Mouse (Mus musculus) gastrocnemius, adult 8-10 months (tissue): ENCODE results near the gene Serf2. TPM values are rescaled to one million over a fixed set of nuclear protein-coding genes. Genes with fewer than 3 reads are reported as not detected.

Experiments
- DNase-seq, 2 experiments: peaks; one replicate each; pipeline ENCODE4 v3.0.0; 2022; ENCODE audit warnings: low spot score in 2 of 2
- total RNA-seq, 4 experiments: library from RNA; stranded (reverse); gene quantifications; 2 replicates each; pipeline ENCODE4 v1.2.4; 2022

Serf2 gene
- 100 to 1,000 TPM; 236 to 312 (median 279) TPM for total RNA-seq

DNA sequence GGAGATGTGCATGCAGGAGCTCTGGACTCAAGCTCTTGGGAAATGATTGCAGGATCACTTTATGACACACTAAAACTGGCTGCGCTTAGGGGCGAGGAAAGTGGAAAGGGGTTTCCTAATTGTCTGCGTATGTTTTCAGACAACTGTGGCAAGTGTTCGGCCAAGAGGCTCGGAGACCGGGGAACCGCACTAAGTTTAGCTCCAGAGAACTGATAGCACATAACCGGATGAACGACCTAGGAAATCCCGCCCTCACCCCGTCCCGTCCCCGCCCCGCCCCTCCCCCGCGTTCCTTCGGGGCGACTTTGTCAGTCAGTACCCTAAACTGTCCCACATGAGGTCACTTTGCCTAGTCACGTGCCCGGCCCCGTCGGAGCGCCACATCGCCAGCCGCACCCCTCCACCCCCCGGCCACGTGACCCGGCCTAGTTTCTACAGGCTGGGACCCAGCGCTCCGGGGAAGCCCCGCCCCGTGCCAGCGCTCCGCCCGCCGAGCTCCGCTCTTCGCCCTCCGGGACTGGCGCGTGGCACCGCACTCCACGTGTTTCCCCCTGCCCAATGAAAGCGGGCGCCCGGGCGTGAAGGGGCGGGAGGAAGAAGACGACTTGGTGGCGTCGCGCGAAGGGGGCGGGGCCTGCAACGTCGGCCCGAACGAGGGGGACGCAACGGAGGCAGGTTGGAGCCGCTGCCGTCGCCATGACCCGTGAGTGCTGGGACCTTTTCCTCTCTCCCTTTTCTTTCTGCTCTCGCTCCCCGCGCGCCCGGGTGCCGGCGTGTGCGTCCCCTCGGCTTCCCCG, at the start of gene Serf2:
Gene Serf2, plus strand, starts transcription at position 457 of the 797 bp plus-strand sequence.
- DNase-seq: peak; percentile 100

- no peak for DNase-seq
Observed at GRCm38 (mm10) chr2:121403296-121403695, 45.7 kb upstream of the Serf2 start.

GRCm38 (mm10) chr2:121408160-121408559, 40.8 kb upstream of the Serf2 start:
- DNase-seq: no peak

- DNase-seq: peak in 1 of 2 experiments; percentile 8
Observed at GRCm38 (mm10) chr2:121412843-121413386, 36.1 kb upstream of the Serf2 start.

- peak; percentile 92 to 95 for DNase-seq
Observed at GRCm38 (mm10) chr2:121413387-121414042, 35.5 kb upstream of the Serf2 start, which contains the start of the genes Pdia3 and Catsper2. Pdia3 (plus strand) TSS chr2:121413775. Catsper2 (minus strand) TSS chr2:121413792.

GRCm38 (mm10) chr2:121414139-121414685, 34.8 kb upstream of the Serf2 start:
- DNase-seq: peak in 1 of 2 experiments; percentile 12

- DNase-seq: no peak
Observed at GRCm38 (mm10) chr2:121415103-121415502, 33.9 kb upstream of the Serf2 start.

GRCm38 (mm10) chr2:121415591-121415990, 33.4 kb upstream of the Serf2 start:
- no peak for DNase-seq

DNA sequence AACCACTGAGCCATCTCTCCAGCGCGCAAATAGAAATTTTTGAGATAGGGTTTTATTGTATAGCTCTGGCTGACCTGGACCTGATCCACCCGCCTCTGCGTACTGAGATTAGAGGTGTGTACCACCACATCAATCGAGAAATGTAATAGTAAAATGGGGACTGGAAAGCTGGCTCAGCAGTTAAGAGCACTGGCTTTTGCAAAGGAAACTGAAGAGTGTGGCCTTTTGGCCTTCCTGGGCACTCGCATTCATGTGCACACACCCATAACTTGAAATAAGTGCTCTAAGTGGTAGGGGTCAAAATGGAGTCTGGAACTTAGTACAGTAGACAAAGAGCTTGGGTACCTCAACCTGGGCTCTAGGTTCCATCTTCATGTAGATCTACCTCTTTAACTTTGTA, 32.6 kb upstream of the Serf2 start:
- DNase-seq: no peak

- no peak for DNase-seq
Observed at GRCm38 (mm10) chr2:121418476-121418875, 30.5 kb upstream of the Serf2 start.

DNA sequence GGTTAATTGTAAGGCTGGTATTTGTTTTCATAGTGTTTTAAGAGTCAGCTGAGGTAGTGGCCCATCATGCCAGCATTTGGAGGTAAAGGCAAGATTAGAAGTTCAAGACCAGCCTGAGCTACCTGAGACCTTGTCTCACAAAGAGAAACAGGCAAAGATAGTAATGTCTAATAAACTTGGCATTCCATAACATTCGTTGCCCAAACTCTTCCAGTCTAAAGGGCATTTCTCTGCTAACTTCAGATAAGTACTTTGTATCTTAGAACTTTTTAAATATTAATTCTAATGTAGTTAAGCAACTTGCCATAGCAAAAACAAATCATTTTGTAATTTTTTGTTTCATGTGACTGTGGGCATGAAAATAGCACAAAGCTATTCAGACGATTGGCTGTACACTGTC, 25.8 kb upstream of the Serf2 start:
- no peak for DNase-seq

DNA sequence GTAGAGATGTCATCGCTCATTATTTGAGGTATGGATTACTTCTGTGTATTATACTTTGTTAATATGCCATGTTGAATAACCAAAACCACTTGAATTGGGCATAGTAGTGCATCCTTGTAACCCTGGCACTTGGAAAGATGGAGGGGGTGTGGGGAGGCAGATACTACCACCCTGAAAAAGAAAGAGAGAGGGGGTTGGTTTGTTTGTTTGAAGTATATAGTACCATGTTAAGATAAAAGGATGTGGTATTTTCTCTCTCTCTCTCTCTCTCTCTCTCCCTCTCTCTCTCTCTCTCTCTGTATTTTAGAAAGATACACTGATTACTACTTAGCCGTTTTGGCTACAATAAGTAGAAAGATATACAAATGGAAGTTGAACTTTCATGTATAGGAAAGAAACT, 23.1 kb upstream of the Serf2 start:
- no peak for DNase-seq

DNA sequence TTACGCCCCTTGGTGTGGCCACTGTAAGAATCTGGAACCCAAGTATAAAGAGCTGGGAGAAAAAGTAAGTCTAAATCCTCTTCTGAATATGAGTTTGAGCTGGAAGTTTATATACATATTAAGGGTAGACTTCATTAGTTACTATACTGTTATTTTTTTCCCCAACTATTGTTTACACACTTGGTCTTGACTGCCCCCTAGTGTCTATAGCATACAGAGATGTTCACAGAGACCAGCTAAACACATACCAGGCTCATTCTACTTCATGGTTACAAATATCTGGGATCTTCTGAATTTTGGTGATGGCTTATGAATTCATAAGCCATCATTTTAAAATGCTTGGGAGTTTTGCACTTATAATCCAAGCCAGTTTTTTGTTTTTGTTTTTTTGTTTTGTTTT, 14.1 kb upstream of the Serf2 start:
- no peak for DNase-seq

- DNase-seq: no peak
Observed at GRCm38 (mm10) chr2:121439746-121440145, 9.2 kb upstream of the Serf2 start.

GRCm38 (mm10) chr2:121440834-121441605, 8.0 kb upstream of the Serf2 start:
- DNase-seq: no peak

GRCm38 (mm10) chr2:121441800-121442199, 7.2 kb upstream of the Serf2 start:
- DNase-seq: no peak

DNA sequence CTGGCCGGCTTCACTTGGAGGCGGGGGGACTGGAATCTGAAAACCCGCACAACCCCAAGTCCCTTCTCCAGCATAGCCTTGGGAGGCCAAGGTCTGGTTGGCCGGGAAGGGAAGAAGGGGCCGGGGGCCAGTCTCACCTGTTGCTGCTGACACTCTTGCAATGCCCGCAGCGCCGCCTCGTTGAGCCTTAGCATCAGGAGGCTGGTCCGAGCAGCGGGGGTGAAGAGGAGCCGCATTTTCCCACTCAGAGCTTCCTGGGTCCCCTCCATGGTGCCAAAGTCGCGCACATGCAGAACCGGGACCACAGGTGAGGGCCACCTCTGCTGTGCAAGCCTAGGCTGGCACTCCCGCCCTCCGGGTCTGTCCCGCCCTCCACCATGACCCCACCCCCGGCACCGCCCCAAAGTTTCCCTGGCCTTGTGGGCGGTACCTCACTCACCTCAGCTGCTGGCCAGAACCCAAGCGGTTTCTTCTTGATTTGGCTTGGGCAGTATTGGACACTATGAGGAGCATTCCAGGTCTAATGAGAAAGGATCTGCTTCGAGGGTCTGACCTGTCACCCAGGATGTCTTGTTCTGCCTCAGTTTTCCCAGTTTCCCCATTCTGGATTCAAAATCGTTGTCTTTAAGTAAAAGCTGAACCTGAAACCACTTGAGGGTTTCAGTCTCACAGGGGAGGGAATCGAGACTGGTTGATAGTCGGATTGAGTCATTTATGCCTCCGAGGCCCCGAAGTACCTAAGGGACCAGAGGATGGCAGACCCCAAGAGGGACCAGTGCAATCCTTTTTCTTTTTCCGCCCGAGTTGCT, 6.5 kb upstream of the Serf2 start:
- peak in 1 of 2 experiments; percentile 15 for DNase-seq

DNA sequence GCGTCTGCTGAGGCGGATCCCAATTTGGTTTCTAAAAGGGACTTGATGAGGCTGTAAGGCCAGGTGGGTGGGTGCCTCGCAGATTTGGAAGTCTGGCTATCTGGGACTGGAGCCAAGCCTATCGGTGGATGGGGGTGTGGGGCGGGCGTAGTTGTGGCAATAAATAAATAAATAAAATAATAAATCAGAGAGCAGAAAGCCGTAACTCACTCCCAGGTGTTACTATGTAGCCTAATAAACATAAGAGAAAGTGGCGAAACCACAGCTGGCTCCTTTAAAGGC, 6.0 kb upstream of the Serf2 start:
- DNase-seq: no peak

GRCm38 (mm10) chr2:121444178-121444577, 4.8 kb upstream of the Serf2 start, which contains the start of gene Ell3:
Ell3 (minus strand) TSS chr2:121444278.
- DNase-seq: no peak

DNA sequence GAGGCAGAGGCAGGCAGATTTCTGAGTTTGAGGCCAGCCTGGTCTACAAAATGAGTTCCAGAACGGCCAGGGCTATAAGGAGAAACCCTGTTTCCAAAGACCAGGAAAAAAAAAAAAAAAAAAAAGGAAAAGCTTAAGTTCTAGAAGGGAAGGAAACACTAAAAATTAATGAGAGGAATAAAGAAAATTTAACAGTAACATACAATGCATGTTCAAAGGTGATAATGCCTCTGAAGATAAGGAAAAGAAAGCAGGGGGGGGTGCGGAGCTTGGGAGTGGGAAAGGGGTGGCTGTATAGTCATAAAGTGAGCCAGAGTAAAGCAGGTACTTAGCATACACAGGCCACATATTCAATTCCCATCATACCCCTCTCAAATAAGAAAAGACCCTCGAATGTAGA, 3.9 kb upstream of the Serf2 start:
- DNase-seq: no peak

DNA sequence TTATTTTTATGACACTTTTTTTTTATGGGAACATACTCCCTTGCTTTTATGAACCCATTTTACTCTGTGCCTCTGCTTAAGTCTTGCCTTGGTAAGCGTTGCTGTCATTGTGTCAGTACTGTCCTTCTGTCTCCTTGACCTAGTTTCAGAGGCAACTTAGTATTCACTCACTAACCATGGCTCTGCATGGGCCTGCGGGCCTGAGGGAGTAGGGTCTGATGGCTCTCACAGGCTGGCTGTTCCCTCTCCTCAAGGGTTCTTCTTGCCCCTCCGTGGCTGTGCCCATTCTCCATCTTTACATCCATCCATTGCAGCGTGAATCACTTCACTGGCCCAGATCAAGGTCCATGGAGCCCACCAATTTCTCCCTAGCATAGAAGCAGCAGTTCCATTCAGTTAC, 2.5 kb upstream of the Serf2 start:
- no peak for DNase-seq
